9 mouse cellular contexts compared by ENCODE assay signal in the genomic region with DNA sequence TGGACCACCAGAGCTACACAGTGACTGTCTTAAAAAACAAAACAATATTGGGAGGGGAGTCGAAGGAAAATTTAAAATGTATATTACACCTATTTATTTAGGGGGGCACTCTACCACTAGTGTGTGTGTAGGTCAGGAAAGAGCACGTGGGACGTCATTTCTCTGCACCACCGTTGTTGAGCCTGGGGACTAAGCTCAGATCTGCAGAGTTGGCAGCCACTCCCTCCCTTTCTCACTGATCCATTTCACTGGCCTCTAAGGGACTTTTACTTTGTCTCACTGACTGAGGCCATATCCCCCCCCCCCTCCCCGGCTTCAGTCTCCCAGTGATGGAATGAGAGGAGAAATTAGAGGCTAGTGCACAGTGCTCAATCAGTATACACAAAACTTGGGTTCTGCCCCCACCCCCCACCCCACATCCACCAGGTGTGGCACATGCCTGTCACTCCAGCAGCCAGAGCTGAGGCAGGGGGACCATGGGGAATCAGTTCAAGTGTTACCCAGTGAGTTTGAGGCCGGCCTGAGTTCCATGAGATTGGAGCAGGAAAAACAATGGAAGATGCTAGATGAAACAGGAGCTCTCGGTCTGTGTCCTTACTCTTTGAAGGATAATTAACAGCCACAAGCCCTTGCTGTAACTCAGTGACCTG. TPM values are rescaled to one million over a fixed set of nuclear protein-coding genes. Genes with fewer than 3 reads are reported as not detected.
DNase-seq lines count a peak whose midpoint lies in the region; ATAC-seq lines count a peak whose summit lies in the region.
"Had no signal": no experiment of that assay in that cellular context is flagged by ENCODE, and none has a peak within 500 bp of the region (broad histone marks: within the 10 kb centered on the region; RNA-seq: fewer than 3 reads in every experiment).

No protein-coding gene starts in this region.

- H3K27ac ChIP-seq in heart, embryonic 13.5 days (replicated peaks): peak overlapping the region; percentile 94; the same call in 1 of the 2 replicates
- no peak overlapping the region for H3K27ac ChIP-seq in neural tube, embryonic 11.5 days (ENCODE audit: low read depth, low read length)
- peak overlapping the region; percentile 96 for H3K27ac ChIP-seq in limb, embryonic 12.5 days

- peaks cover 4% of the 10 kb centered on the region for H3K36me3 ChIP-seq in heart, embryonic 13.5 days
- H3K36me3 ChIP-seq in neural tube, embryonic 11.5 days (ENCODE audit: control insufficient read depth, insufficient read depth, low read length): no peaks in the 10 kb centered on the region
- peaks cover 2% of the 10 kb centered on the region; the same call in 1 of the 2 replicates for H3K36me3 ChIP-seq in limb, embryonic 12.5 days

- no peaks in the 10 kb centered on the region for H3K9me3 ChIP-seq in heart, embryonic 13.5 days
- H3K9me3 ChIP-seq in neural tube, embryonic 11.5 days (ENCODE audit: control insufficient read depth, low read length): no peaks in the 10 kb centered on the region
- H3K9me3 ChIP-seq in limb, embryonic 12.5 days: no peaks in the 10 kb centered on the region

- no peak for ATAC-seq in heart, embryonic 13.5 days (ENCODE audit: extremely low read depth, insufficient number of reproducible peaks, low FRiP score, low TSS enrichment)
- ATAC-seq in neural tube, embryonic 11.5 days (ENCODE audit: insufficient read depth, low FRiP score, low TSS enrichment): no peak
- ATAC-seq in limb, embryonic 12.5 days (ENCODE audit: insufficient number of reproducible peaks, insufficient read depth, low FRiP score, low TSS enrichment, low read depth): no peak

- peak overlapping the region; percentile 90 for H3K4me2 ChIP-seq in heart, embryonic 13.5 days
- peak overlapping the region; percentile 41; the same call in 1 of the 2 replicates for H3K4me2 ChIP-seq in neural tube, embryonic 11.5 days (ENCODE audit: low read depth)
- H3K4me2 ChIP-seq in limb, embryonic 12.5 days: peak overlapping the region; percentile 73

- no peak for DNase-seq in heart, postnatal 4 days
- DNase-seq in neural tube, embryonic 11.5 days (ENCODE audit: low spot score): no peak
- no peak for DNase-seq in neural tube, embryonic 10.5 days (ENCODE audit: extremely low spot score, low spot score)
- peak; percentile 66 for DNase-seq in thymus, postnatal 25 days
- no peak for DNase-seq in embryo, embryonic 10.5 days (ENCODE audit: low spot score)
- DNase-seq in right cerebral cortex, postnatal 25 days: no peak

- WGBS in heart, embryonic 13.5 days: 79% methylated on average over 7 of the region's 7 CpGs
- 70% methylated on average over 7 of the region's 7 CpGs for WGBS in neural tube, embryonic 11.5 days
- 72% methylated on average over 7 of the region's 7 CpGs for WGBS in limb, embryonic 12.5 days

- peak overlapping the region; percentile 75 for H3K9ac ChIP-seq in heart, embryonic 13.5 days
- peak overlapping the region; percentile 55; the same call in 1 of the 2 replicates for H3K9ac ChIP-seq in neural tube, embryonic 11.5 days (ENCODE audit: low read length)
- no peak overlapping the region for H3K9ac ChIP-seq in limb, embryonic 12.5 days (replicated peaks)

- no peaks in the 10 kb centered on the region for H3K27me3 ChIP-seq in heart, embryonic 13.5 days (replicated peaks)
- no peaks in the 10 kb centered on the region for H3K27me3 ChIP-seq in neural tube, embryonic 11.5 days (ENCODE audit: control insufficient read depth, insufficient read depth, low read length)
- H3K27me3 ChIP-seq in limb, embryonic 12.5 days: no peaks in the 10 kb centered on the region

- H3K4me3 ChIP-seq in heart, embryonic 13.5 days: no peak overlapping the region
- no peak overlapping the region for H3K4me3 ChIP-seq in neural tube, embryonic 11.5 days (ENCODE audit: low read depth, low read length)
- 0 out of 2 replicates have a peak overlapping the region, but pooled peaks have one; percentile 55 for H3K4me3 ChIP-seq in limb, embryonic 12.5 days (replicated peaks)

- H3K4me1 ChIP-seq in heart, embryonic 13.5 days: peaks cover 44% of the 10 kb centered on the region
- peaks cover 10% of the 10 kb centered on the region for H3K4me1 ChIP-seq in neural tube, embryonic 11.5 days (ENCODE audit: control insufficient read depth, insufficient read depth, low read length)
- H3K4me1 ChIP-seq in limb, embryonic 12.5 days (replicated peaks): peaks cover 48% of the 10 kb centered on the region

RNA-seq across cellular contexts. Expression of a gene that starts 0.7 kb away (rescaled TPM):
- polyA plus RNA-seq in heart, embryonic 13.5 days (2015; fragmentation: Nextera tagmentation; extraction: Ambion mirVana): 67.1 and 71.8 TPM in 2 replicates
- 10 to 100 TPM; 56.3 to 65.7 TPM for total RNA-seq in heart, postnatal 4 days (2021)
- polyA plus RNA-seq in neural tube, embryonic 11.5 days (2014; fragmentation: Nextera tagmentation; extraction: Ambion mirVana): 33.0 and 37.8 TPM in 2 replicates
- 62.7 and 71.7 TPM in 2 replicates for polyA plus RNA-seq in limb, embryonic 12.5 days (2016; fragmentation: Nextera tagmentation; extraction: Ambion mirVana)

RNA-seq across cellular contexts. Expression of a gene that starts 8.1 kb away (rescaled TPM):
- not detected in 2 replicates for polyA plus RNA-seq in heart, embryonic 13.5 days (2015; fragmentation: Nextera tagmentation; extraction: Ambion mirVana)
- not detected for total RNA-seq in heart, postnatal 4 days (2021)
- not detected in 2 replicates for polyA plus RNA-seq in neural tube, embryonic 11.5 days (2014; fragmentation: Nextera tagmentation; extraction: Ambion mirVana)
- not detected in 2 replicates for polyA plus RNA-seq in limb, embryonic 12.5 days (2016; fragmentation: Nextera tagmentation; extraction: Ambion mirVana)
- total RNA-seq: left cerebral cortex, adult 18-20 months had no signal

RNA-seq across cellular contexts. Expression of a gene that starts 11.2 kb away (rescaled TPM):
- polyA plus RNA-seq in heart, embryonic 13.5 days (2015; fragmentation: Nextera tagmentation; extraction: Ambion mirVana): 70.7 and 74.7 TPM in 2 replicates
- 10 to 100 TPM; 71.8 to 76.7 TPM for total RNA-seq in heart, postnatal 4 days (2021)
- 116 and 128 TPM in 2 replicates for polyA plus RNA-seq in neural tube, embryonic 11.5 days (2014; fragmentation: Nextera tagmentation; extraction: Ambion mirVana)
- 198 and 199 TPM in 2 replicates for polyA plus RNA-seq in limb, embryonic 12.5 days (2016; fragmentation: Nextera tagmentation; extraction: Ambion mirVana)

RNA-seq across cellular contexts. Expression of a gene that starts 15.4 kb away (rescaled TPM):
- polyA plus RNA-seq in heart, embryonic 13.5 days (2015; fragmentation: Nextera tagmentation; extraction: Ambion mirVana): 7.7 and 8.4 TPM in 2 replicates
- total RNA-seq in heart, postnatal 4 days (2021): 10 to 100 TPM; 10.3 to 10.8 TPM
- polyA plus RNA-seq in neural tube, embryonic 11.5 days (2014; fragmentation: Nextera tagmentation; extraction: Ambion mirVana): 2.4 and 2.5 TPM in 2 replicates
- 3.0 and 3.8 TPM in 2 replicates for polyA plus RNA-seq in limb, embryonic 12.5 days (2016; fragmentation: Nextera tagmentation; extraction: Ambion mirVana)

RNA-seq across cellular contexts. Expression of a gene that starts 33.9 kb away (rescaled TPM):
- 25.5 and 25.9 TPM in 2 replicates for polyA plus RNA-seq in heart, embryonic 13.5 days (2015; fragmentation: Nextera tagmentation; extraction: Ambion mirVana)
- total RNA-seq in heart, postnatal 4 days (2021): 10 to 100 TPM; 38.9 to 40.5 TPM
- 53.5 and 59.9 TPM in 2 replicates for polyA plus RNA-seq in neural tube, embryonic 11.5 days (2014; fragmentation: Nextera tagmentation; extraction: Ambion mirVana)
- polyA plus RNA-seq in limb, embryonic 12.5 days (2016; fragmentation: Nextera tagmentation; extraction: Ambion mirVana): 53.1 and 54.3 TPM in 2 replicates
